Mouse (Mus musculus) heart, adult 2 months (tissue): ENCODE results near the gene Tnni1. TPM values are rescaled to one million over a fixed set of nuclear protein-coding genes. Genes with fewer than 3 reads are reported as not detected.
A peak's percentile ranks its signal among the peaks of the same experiment; 100 is the strongest.

Source experiments
- DNase-seq, 2 experiments: peaks; one replicate each; pipeline ENCODE4 v3.0.0; 2021
- H3K27ac ChIP-seq: fragments of 200-600 bp; 2 replicates; pipeline ENCODE4 v1.8.1; 2022
- H3K27me3 ChIP-seq: fragments of 200-500 bp; 2 replicates; pipeline ENCODE4 v1.6.1; 2012; ENCODE audit warnings: mild to moderate bottlenecking, low read length, inconsistent platforms, mixed read lengths; ENCODE audit not compliant: control insufficient read depth, insufficient read depth
- H3K36me3 ChIP-seq: fragments of 200-500 bp; 2 replicates; pipeline ENCODE4 v1.6.1; 2012; ENCODE audit warnings: low read length, inconsistent platforms; ENCODE audit not compliant: control insufficient read depth, insufficient read depth
- H3K4me1 ChIP-seq: fragments of 200-500 bp; 2 replicates; pipeline ENCODE4 v1.6.1; 2011; ENCODE audit warnings: low read length; ENCODE audit not compliant: control insufficient read depth, insufficient read depth
- H3K4me3 ChIP-seq: fragments of 200-600 bp; 2 replicates; pipeline ENCODE4 v1.8.1; 2022
- H3K79me2 ChIP-seq: fragments of 200-500 bp; replicated peaks from 2 replicates; pipeline ENCODE4 v1.6.1; 2012; ENCODE audit warnings: mild to moderate bottlenecking, inconsistent platforms, low read length, moderate library complexity, mixed read lengths; ENCODE audit not compliant: control insufficient read depth, insufficient read depth
- H3K9ac ChIP-seq: fragments of 200-500 bp; 2 replicates; pipeline ENCODE4 v1.6.1; 2012; ENCODE audit warnings: low read depth, mild to moderate bottlenecking, control low read depth, inconsistent platforms, low read length, mixed read lengths
- CTCF ChIP-seq: fragments of 200-600 bp; IDR thresholded peaks from 2 replicates; pipeline ENCODE4 v1.8.1; 2022; ENCODE audit warnings: antibody characterized with exemption, mild to moderate bottlenecking, moderate library complexity
- EP300 ChIP-seq: fragments of 200-500 bp; IDR thresholded peaks from 2 replicates; pipeline ENCODE4 v1.6.1; 2011; ENCODE audit warnings: low read depth, low read length, control low read depth; ENCODE audit not compliant: insufficient read depth
- POLR2A ChIP-seq: fragments of 200-500 bp; IDR thresholded peaks from 2 replicates; pipeline ENCODE4 v1.6.1; 2011; ENCODE audit warnings: mild to moderate bottlenecking, low read depth, low read length, control low read depth; ENCODE audit not compliant: insufficient read depth
- WGBS: fragments of 180-500 bp; shearing (Covaris S2); methylation state at CpG from one replicate; pipeline ENCODE4 v1.1.7; 2018; 5-methylcytosine and 5-hydroxymethylcytosine counted together
- intact Hi-C: fragments of 180-260 bp; cut with DNase I; formaldehyde crosslinking; loops from one replicate; pipeline ENCODE4 v1.15.1; 2025
- polyA plus RNA-seq: library from polyadenylated mRNA; depleted of rRNA; stranded (reverse); fragments of >200 nt; gene quantifications from 2 replicates; pipeline ENCODE4 v1.2.3, GENCODE M21; 2012
- total RNA-seq, 2 experiments: library from RNA; stranded (reverse); gene quantifications; 2 replicates each; pipeline ENCODE4 v1.2.3; 2021

Tnni1 gene
- total and polyA plus RNA-seq, 3 experiments: 0.84 to 1.3 (median 1.1) TPM

GRCm38 (mm10) chr1:135807546-135807945 lies 28.3 kb downstream of the Tnni1 start:
- TF ChIP-seq EP300: no peak
- no peak for TF ChIP-seq POLR2A
- intact Hi-C loops: no loop called here
- no peak for DNase-seq
- Histone ChIP-seq H3K9ac (no peak overlapping the region), H3K27ac (no peak overlapping the region), H3K27me3 (no peaks in the 10 kb centered on the region), H3K4me3 (no peak overlapping the region), H3K36me3 (no peaks in the 10 kb centered on the region), H3K79me2 (no peaks in the 10 kb centered on the region), H3K4me1 (no peaks in the 10 kb centered on the region; the same call in 1 of the 2 replicates)
- 69% methylated on average over 10 of the region's 10 CpGs for WGBS

DNA sequence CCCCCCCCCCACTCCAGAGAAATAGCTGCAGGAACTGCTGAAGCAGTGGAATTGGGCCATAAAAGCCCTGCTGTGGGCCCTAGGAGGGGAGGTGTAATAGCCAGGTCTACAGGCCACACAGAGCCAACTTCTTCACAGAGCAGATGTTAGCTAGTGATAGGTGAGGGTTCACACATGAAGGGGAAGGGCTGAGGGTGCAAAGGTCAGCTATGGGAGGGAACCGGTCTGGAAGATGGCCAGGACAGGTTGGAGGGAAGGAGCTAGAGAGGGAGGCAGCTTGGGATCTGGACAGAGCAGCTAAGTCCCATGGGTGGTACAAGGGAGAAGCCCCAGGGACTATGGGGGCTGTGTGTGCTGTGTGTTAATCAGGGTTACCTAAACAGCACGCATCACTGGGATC lies 30.9 kb downstream of the Tnni1 start:
- WGBS: 81% methylated on average over 2 of the region's 2 CpGs
- no peaks in the 10 kb centered on the region for H3K79me2 ChIP-seq
- H3K36me3 ChIP-seq: no peaks in the 10 kb centered on the region
- intact Hi-C loops: loop anchor here (5.0 kb wide), 1 partner anchor 132 kb away; no protein-coding TSS in a partner anchor
- DNase-seq: no peak
- H3K4me1 ChIP-seq: no peaks in the 10 kb centered on the region; the same call in 1 of the 2 replicates
- H3K4me3 ChIP-seq: no peak overlapping the region
- no peaks in the 10 kb centered on the region for H3K27me3 ChIP-seq
- no peak overlapping the region for H3K9ac ChIP-seq
- TF ChIP-seq CTCF (no peak), POLR2A (no peak), EP300 (no peak)
- no peak overlapping the region for H3K27ac ChIP-seq

DNA sequence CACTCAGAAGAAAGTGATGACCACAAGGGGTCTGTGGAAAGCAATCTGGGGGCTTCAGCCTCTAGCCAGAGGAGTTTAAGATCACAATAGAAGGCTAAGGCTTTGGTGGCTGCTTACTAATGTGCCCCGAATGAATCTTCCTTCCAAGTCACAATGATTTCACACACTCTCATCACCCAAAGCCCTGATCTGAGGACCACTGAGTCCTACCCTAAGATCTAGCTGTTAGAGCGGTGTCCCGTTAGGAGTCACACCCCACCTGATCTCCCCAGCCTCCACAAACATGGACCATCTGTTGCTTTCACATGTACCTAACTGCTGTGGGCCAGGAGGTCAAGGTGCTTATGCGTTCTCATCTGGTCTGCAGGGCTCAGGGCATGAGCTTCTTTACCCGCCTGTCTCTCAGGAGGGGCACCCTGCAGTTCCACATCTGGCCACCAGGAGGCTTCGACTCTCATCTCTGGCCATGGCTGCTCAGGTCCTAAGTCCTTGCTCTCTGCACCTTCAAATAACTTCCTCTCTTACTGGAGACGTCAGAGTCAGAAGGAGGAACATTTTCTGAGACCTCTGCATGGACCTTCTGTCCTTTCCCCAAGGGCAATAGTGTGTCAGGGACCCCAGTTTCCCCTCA lies 31.9 kb downstream of the Tnni1 start:
- Histone ChIP-seq H3K4me1 (no peaks in the 10 kb centered on the region; the same call in 1 of the 2 replicates), H3K27ac (no peak overlapping the region), H3K4me3 (no peak overlapping the region), H3K36me3 (no peaks in the 10 kb centered on the region), H3K9ac (no peak overlapping the region), H3K79me2 (no peaks in the 10 kb centered on the region), H3K27me3 (no peaks in the 10 kb centered on the region)
- intact Hi-C loops: loop anchor here (5.0 kb wide), 1 partner anchor 131 kb away; no protein-coding TSS in a partner anchor
- DNase-seq: peak; percentile 77 to 87
- 0 out of 2 replicates have a peak, but pooled peaks have one; percentile 66 for TF ChIP-seq EP300
- no peak for TF ChIP-seq POLR2A
- peak; percentile 100; the same call in 1 of the 2 replicates for TF ChIP-seq CTCF
- WGBS: 35% methylated on average over 7 of the region's 7 CpGs

DNA sequence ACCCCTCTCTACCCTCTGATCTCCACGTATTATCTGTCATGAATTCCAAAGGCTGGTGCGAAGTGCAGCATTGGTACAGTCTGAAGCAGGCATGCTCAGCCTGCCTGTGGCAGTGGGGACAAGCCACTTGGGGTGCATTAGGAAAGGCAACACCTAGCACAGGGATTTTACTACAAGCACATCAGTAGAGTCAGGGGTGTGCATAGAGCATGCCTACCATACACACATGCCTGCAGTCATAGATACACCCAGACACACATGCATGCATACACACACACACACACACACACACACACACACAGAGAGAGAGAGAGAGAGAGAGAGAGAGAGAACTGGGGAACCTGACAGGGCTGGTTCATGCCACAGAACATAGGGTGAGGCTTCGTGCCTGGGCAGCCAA lies 33.0 kb downstream of the Tnni1 start:
- no peaks in the 10 kb centered on the region for H3K36me3 ChIP-seq
- no peaks in the 10 kb centered on the region for H3K27me3 ChIP-seq
- no peak overlapping the region for H3K9ac ChIP-seq
- intact Hi-C loops: loop anchor here (2.0 to 5.0 kb wide), 2 partner anchors 17 to 130 kb away; no protein-coding TSS in a partner anchor
- H3K27ac ChIP-seq: no peak overlapping the region
- H3K79me2 ChIP-seq: no peaks in the 10 kb centered on the region
- DNase-seq: no peak
- no peak overlapping the region for H3K4me3 ChIP-seq
- 55% methylated on average over 3 of the region's 3 CpGs for WGBS
- TF ChIP-seq CTCF: no peak
- TF ChIP-seq POLR2A: no peak
- no peak for TF ChIP-seq EP300
- H3K4me1 ChIP-seq: no peaks in the 10 kb centered on the region; the same call in 1 of the 2 replicates

- no peak overlapping the region for H3K4me3 ChIP-seq
- TF ChIP-seq EP300 (no peak), POLR2A (no peak), CTCF (no peak)
- no peaks in the 10 kb centered on the region for H3K27me3 ChIP-seq
- H3K9ac ChIP-seq: no peak overlapping the region
- 23% methylated on average over 2 of the region's 2 CpGs for WGBS
- intact Hi-C loops: loop anchor here (2.0 to 5.0 kb wide), 2 partner anchors 16 to 130 kb away; no protein-coding TSS in a partner anchor
- no peak for DNase-seq
- H3K79me2 ChIP-seq: no peaks in the 10 kb centered on the region
- H3K4me1 ChIP-seq: no peaks in the 10 kb centered on the region; the same call in 1 of the 2 replicates
- no peak overlapping the region for H3K27ac ChIP-seq
- H3K36me3 ChIP-seq: no peaks in the 10 kb centered on the region
Measured at GRCm38 (mm10) chr1:135812618-135813017, 33.4 kb downstream of the Tnni1 start.

GRCm38 (mm10) chr1:135813071-135813470 lies 33.8 kb downstream of the Tnni1 start:
- no peak for DNase-seq
- H3K79me2 ChIP-seq: no peaks in the 10 kb centered on the region
- intact Hi-C loops: loop anchor here (2.0 to 5.0 kb wide), 2 partner anchors 16 to 129 kb away; no protein-coding TSS in a partner anchor
- 49% methylated on average over 4 of the region's 4 CpGs for WGBS
- no peak overlapping the region for H3K9ac ChIP-seq
- H3K4me1 ChIP-seq: no peaks in the 10 kb centered on the region; the same call in 1 of the 2 replicates
- TF ChIP-seq POLR2A (no peak), EP300 (no peak), CTCF (no peak)
- H3K27me3 ChIP-seq: no peaks in the 10 kb centered on the region
- H3K27ac ChIP-seq: no peak overlapping the region
- no peaks in the 10 kb centered on the region for H3K36me3 ChIP-seq
- H3K4me3 ChIP-seq: no peak overlapping the region
